In genomic region chr3:154763374-154763773, GRCm38 (mm10) we compare ENCODE assay signal across 27 mouse cellular contexts.
DNase-seq lines count a peak whose midpoint lies in the region; ATAC-seq and TF ChIP-seq lines count a peak whose summit lies in the region.
"Had no signal": no experiment of that assay in that cellular context is flagged by ENCODE, and none has a peak within 500 bp of the region (broad histone marks: within the 10 kb centered on the region; RNA-seq: fewer than 3 reads in every experiment).

No protein-coding gene starts in this region.

- H3K36me3 ChIP-seq in hindbrain, embryonic 10.5 days = no peaks in the 10 kb centered on the region
- no peaks in the 10 kb centered on the region for H3K36me3 ChIP-seq in hindbrain, embryonic 16.5 days (ENCODE audit: control insufficient read depth, insufficient read depth, low read length)
- H3K36me3 ChIP-seq in kidney, postnatal 0 days (ENCODE audit: insufficient read depth, low read length) = no peaks in the 10 kb centered on the region
- H3K36me3 ChIP-seq: embryonic facial prominence, embryonic 13.5 days; hindbrain, embryonic 15.5 days; intestine, embryonic 15.5 days; limb, embryonic 13.5 days; neural tube, embryonic 12.5 days had no signal

- no peak overlapping the region for H3K4me2 ChIP-seq in hindbrain, embryonic 16.5 days (ENCODE audit: low read length)
- no peak overlapping the region for H3K4me2 ChIP-seq in kidney, postnatal 0 days (ENCODE audit: low read length)
- H3K4me2 ChIP-seq: embryonic facial prominence, embryonic 13.5 days; forebrain, embryonic 13.5 days; heart, embryonic 11.5 days; hindbrain, embryonic 15.5 days; intestine, embryonic 15.5 days; limb, embryonic 13.5 days; liver, embryonic 11.5 days; midbrain, embryonic 11.5 days; neural tube, embryonic 12.5 days had no signal

- TF ChIP-seq CTCF in kidney, postnatal 0 days (IDR thresholded peaks at IDR 0.05; ENCODE audit: low read depth) = no peak

- DNase-seq in hindbrain, embryonic 10.5 days (ENCODE audit: low spot score) = no peak
- DNase-seq in kidney, postnatal 0 days (ENCODE audit: low spot score) = peak; percentile 37
- DNase-seq in kidney, postnatal 14 days = no peak
- DNase-seq in testis, postnatal 14 days (ENCODE audit: low spot score) = peak; percentile 16
- no peak for DNase-seq in testis, postnatal 10 days (ENCODE audit: low spot score)
- DNase-seq in urinary bladder, postnatal 25 days (ENCODE audit: low spot score) = no peak
- DNase-seq: adrenal gland, adult 2 months; adrenal gland, postnatal 36 days; B cell, adult 2 months; cerebellum, adult 18-20 months; right cerebral cortex, adult 18-20 months; spleen, adult 18-20 months; thymus, adult 2 months; thymus, postnatal 36 days had no signal

- H3K4me1 ChIP-seq in hindbrain, embryonic 10.5 days (replicated peaks) = peaks cover 14% of the 10 kb centered on the region
- no peaks in the 10 kb centered on the region for H3K4me1 ChIP-seq in hindbrain, embryonic 16.5 days (ENCODE audit: control insufficient read depth, insufficient read depth, low read depth, low read length)
- H3K4me1 ChIP-seq in kidney, postnatal 0 days (replicated peaks; ENCODE audit: insufficient read depth, low read length) = no peaks in the 10 kb centered on the region
- H3K4me1 ChIP-seq: embryonic facial prominence, embryonic 13.5 days; forebrain, embryonic 13.5 days; hindbrain, embryonic 15.5 days; intestine, embryonic 15.5 days; limb, embryonic 13.5 days; neural tube, embryonic 12.5 days had no signal

- no peak overlapping the region for H3K9ac ChIP-seq in hindbrain, embryonic 16.5 days (ENCODE audit: low read depth, low read length)
- no peak overlapping the region for H3K9ac ChIP-seq in kidney, postnatal 0 days (ENCODE audit: low read depth, low read length)
- H3K9ac ChIP-seq: embryonic facial prominence, embryonic 13.5 days; forebrain, embryonic 13.5 days; hindbrain, embryonic 15.5 days; intestine, embryonic 15.5 days; limb, embryonic 13.5 days; neural tube, embryonic 12.5 days had no signal

- H3K9me3 ChIP-seq in hindbrain, embryonic 10.5 days = no peaks in the 10 kb centered on the region
- H3K9me3 ChIP-seq in hindbrain, embryonic 16.5 days (ENCODE audit: control insufficient read depth, low read length) = no peaks in the 10 kb centered on the region
- H3K9me3 ChIP-seq in kidney, postnatal 0 days (replicated peaks; ENCODE audit: low read length) = no peaks in the 10 kb centered on the region
- H3K9me3 ChIP-seq: embryonic facial prominence, embryonic 13.5 days; forebrain, embryonic 13.5 days; hindbrain, embryonic 15.5 days; intestine, embryonic 15.5 days; limb, embryonic 13.5 days; neural tube, embryonic 12.5 days had no signal

- 69% methylated on average over 9 of the region's 9 CpGs for WGBS in hindbrain, embryonic 10.5 days
- 67% methylated on average over 9 of the region's 9 CpGs for WGBS in hindbrain, embryonic 16.5 days
- WGBS in kidney, postnatal 0 days = 31% methylated on average over 9 of the region's 9 CpGs

- H3K4me3 ChIP-seq in hindbrain, embryonic 10.5 days = no peak overlapping the region
- no peak overlapping the region for H3K4me3 ChIP-seq in hindbrain, embryonic 16.5 days (ENCODE audit: low read length)
- no peak overlapping the region for H3K4me3 ChIP-seq in kidney, postnatal 0 days (replicated peaks; ENCODE audit: low read depth, low read length)
- H3K4me3 ChIP-seq: embryonic facial prominence, embryonic 13.5 days; erythroblast, embryonic 14.5 days; forebrain, embryonic 13.5 days; hindbrain, embryonic 15.5 days; intestine, embryonic 15.5 days; limb, embryonic 13.5 days; neural tube, embryonic 12.5 days had no signal

- no peaks in the 10 kb centered on the region for H3K27me3 ChIP-seq in hindbrain, embryonic 10.5 days (ENCODE audit: insufficient read depth, poor library complexity, severe bottlenecking)
- H3K27me3 ChIP-seq in hindbrain, embryonic 16.5 days (replicated peaks; ENCODE audit: control insufficient read depth, insufficient read depth, low read length) = no peaks in the 10 kb centered on the region
- H3K27me3 ChIP-seq in kidney, postnatal 0 days (ENCODE audit: insufficient read depth, low read length) = no peaks in the 10 kb centered on the region
- H3K27me3 ChIP-seq: embryonic facial prominence, embryonic 13.5 days; forebrain, embryonic 13.5 days; hindbrain, embryonic 15.5 days; intestine, embryonic 15.5 days; neural tube, embryonic 12.5 days had no signal

- H3K27ac ChIP-seq in hindbrain, embryonic 10.5 days = 0 out of 2 replicates have a peak overlapping the region, but pooled peaks have one; percentile 59
- no peak overlapping the region for H3K27ac ChIP-seq in hindbrain, embryonic 16.5 days (ENCODE audit: low read depth, low read length)
- no peak overlapping the region for H3K27ac ChIP-seq in kidney, postnatal 0 days
- H3K27ac ChIP-seq: embryonic facial prominence, embryonic 13.5 days; forebrain, embryonic 13.5 days; hindbrain, embryonic 15.5 days; intestine, embryonic 15.5 days; limb, embryonic 13.5 days; neural tube, embryonic 12.5 days had no signal

- no peak for ATAC-seq in hindbrain, embryonic 16.5 days
- ATAC-seq in kidney, postnatal 0 days (replicated peaks; ENCODE audit: low FRiP score, low read depth) = no peak
- ATAC-seq: activated CD4-positive, CD25-positive, alpha-beta regulatory T cell, adult 4 months; forebrain, embryonic 13.5 days; intestine, embryonic 15.5 days; midbrain, embryonic 16.5 days had no signal

Comparison
In these comparisons a context has a peak if more than half of its experiments do, and no peak if none do; other contexts are left out.
1. DNase-seq: peak in kidney, postnatal 0 days (single experiment) and testis, postnatal 14 days (single experiment); none in hindbrain, embryonic 10.5 days (single experiment), kidney, postnatal 14 days (single experiment), testis, postnatal 10 days (single experiment) and urinary bladder, postnatal 25 days (single experiment).